ENCODE assay signal across 8 mouse cellular contexts in the genomic region with DNA sequence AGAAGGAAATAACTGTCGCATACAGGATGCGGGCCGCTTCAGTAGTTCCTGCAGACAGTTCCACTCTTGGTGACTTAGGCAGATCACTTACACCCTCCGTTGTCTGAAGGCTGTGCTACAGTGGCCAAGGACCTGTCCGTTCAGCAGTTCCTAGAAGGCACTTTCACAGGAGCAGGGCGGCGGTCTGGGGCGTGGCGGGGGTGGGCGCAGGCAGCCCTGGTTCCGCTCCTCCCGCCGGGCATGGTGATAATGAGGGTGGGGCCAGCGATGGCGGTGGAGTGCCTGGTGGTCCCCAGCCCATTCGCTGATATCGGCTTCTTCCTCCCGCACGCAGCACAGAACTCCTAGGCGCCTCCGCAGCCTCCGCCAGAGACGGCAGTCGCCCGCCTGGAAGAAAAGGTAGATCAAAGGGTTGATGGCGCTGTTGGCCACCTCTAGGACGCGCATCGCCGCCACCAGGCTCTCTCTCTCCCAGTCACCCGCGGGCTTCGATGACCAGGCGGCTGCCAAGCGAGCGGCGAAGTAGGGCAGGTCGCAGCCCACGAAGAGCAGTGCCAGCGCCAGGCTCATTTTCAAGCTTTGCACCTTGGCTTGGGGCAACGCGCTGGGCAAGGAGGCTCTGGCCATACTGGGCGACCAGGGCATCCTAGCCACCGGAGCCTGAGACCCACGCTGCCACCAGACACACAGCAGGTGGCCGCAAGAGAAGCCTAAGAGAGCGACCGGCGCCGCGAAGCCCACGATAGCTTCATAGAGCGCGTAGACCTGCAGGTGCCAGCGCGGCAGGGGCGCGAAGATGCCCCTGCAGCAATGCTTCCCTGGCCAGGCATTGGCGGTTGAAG. TPM values are rescaled to one million over a fixed set of nuclear protein-coding genes. Genes with fewer than 3 reads are reported as not detected.
DNase-seq lines count a peak whose midpoint lies in the region; ATAC-seq and TF ChIP-seq lines count a peak whose summit lies in the region.

No protein-coding gene starts in this region.

- no peaks in the 10 kb centered on the region for H3K9me3 ChIP-seq in neural tube, embryonic 15.5 days (replicated peaks)

- no peaks in the 10 kb centered on the region for H3K36me3 ChIP-seq in neural tube, embryonic 15.5 days

- peak; percentile 72 for ATAC-seq in erythroblast, adult 5-6 weeks (replicated peaks; ENCODE audit: low FRiP score, poor library complexity, severe bottlenecking)
- ATAC-seq in neural tube, embryonic 15.5 days (ENCODE audit: low FRiP score), result peak; percentile 87

- H3K4me1 ChIP-seq in lung, adult 2 months (ENCODE audit: control insufficient read depth, insufficient read depth, low read length), result peaks cover 7% of the 10 kb centered on the region
- peaks cover 17% of the 10 kb centered on the region for H3K4me1 ChIP-seq in neural tube, embryonic 15.5 days

- H3K4me3 ChIP-seq in layer of hippocampus, adult 2 months, result peak overlapping the region; percentile 75
- peak overlapping the region; percentile 40 for H3K4me3 ChIP-seq in lung, adult 2 months (replicated peaks; ENCODE audit: extremely low read depth, low read depth, low read length)
- peak overlapping the region; percentile 51 for H3K4me3 ChIP-seq in neural tube, embryonic 15.5 days (replicated peaks)

- 1% methylated on average over 59 of the region's 59 CpGs for WGBS in lung, adult 2 months
- WGBS in neural tube, embryonic 15.5 days, result under 1% methylated on average over 58 of the region's 59 CpGs

- TF ChIP-seq CTCF in brain, embryonic 14.5 days (IDR thresholded peaks at IDR 0.05; ENCODE audit: borderline replicate concordance, extremely low read depth, insufficient read depth, insufficient read length), result no peak
- no peak for TF ChIP-seq CTCF in layer of hippocampus, adult 2 months (conservative IDR thresholded peaks at IDR 0.05)
- no peak for TF ChIP-seq CTCF in lung, adult 2 months (IDR thresholded peaks at IDR 0.05; ENCODE audit: insufficient read depth, low read length)

- TF ChIP-seq POLR2A in brain, embryonic 14.5 days (IDR thresholded peaks at IDR 0.05; ENCODE audit: borderline replicate concordance, extremely low read depth, insufficient read depth, insufficient read length, poor library complexity, severe bottlenecking), result no peak
- TF ChIP-seq POLR2A in lung, adult 2 months (IDR thresholded peaks at IDR 0.05; ENCODE audit: borderline replicate concordance, extremely low read depth, low read depth, low read length), result no peak

- H3K4me2 ChIP-seq in neural tube, embryonic 15.5 days, result peak overlapping the region; percentile 85

- DNase-seq in CD4-positive, CD25-positive, alpha-beta regulatory T cell, adult 2 months (ENCODE audit: low read depth, low spot score), result peak; percentile 19
- DNase-seq in brain, embryonic 14.5 days (ENCODE audit: low read depth), result peak; percentile 66
- peak; percentile 6 for DNase-seq in heart, postnatal 4 days
- peak in 1 of 2 experiments; percentile 17 for DNase-seq in layer of hippocampus, adult 2 months (ENCODE audit: low spot score in 2 of 2)
- DNase-seq in lung, adult 2 months, result peak; percentile 5
- peak; percentile 68 for DNase-seq in yolk sac, embryonic 10.5 days (ENCODE audit: low spot score)

- H3K27me3 ChIP-seq in neural tube, embryonic 15.5 days (replicated peaks), result peaks cover 26% of the 10 kb centered on the region

- H3K9ac ChIP-seq in neural tube, embryonic 15.5 days (replicated peaks), result peak overlapping the region; percentile 44

- peak overlapping the region; percentile 87 for H3K27ac ChIP-seq in layer of hippocampus, adult 2 months
- peak overlapping the region; percentile 42 for H3K27ac ChIP-seq in neural tube, embryonic 15.5 days (replicated peaks)

RNA-seq across cellular contexts. Expression of a gene that starts 1.2 kb away (rescaled TPM):
- 0.95 and 1.0 TPM in 2 replicates for polyA plus RNA-seq in brain, embryonic 14.5 days (2012; rRNA removed)
- total RNA-seq in erythroblast, adult 5-6 weeks (2015; ENCODE audit: low replicate concordance), result not detected in 2 replicates
- total RNA-seq in erythroblast, adult 5-6 weeks (2017; ENCODE audit: low replicate concordance), result 0.28 TPM in 1 of 2 replicates, not detected in the other
- not detected for total RNA-seq in heart, postnatal 4 days (2021)
- 1 to 10 TPM; 1.6 to 2.2 TPM for total RNA-seq in layer of hippocampus, adult 2 months (2021)
- not detected in 2 replicates for polyA plus RNA-seq in lung, adult 2 months (2012; rRNA removed)
- polyA plus RNA-seq in neural tube, embryonic 15.5 days (2015; fragmentation: Nextera tagmentation; extraction: Ambion mirVana), result 4.7 and 4.9 TPM in 2 replicates

RNA-seq across cellular contexts. Expression of a gene that starts 37.1 kb away (rescaled TPM):
- polyA plus RNA-seq in brain, embryonic 14.5 days (2012; rRNA removed), result 10.8 TPM in 2 replicates
- total RNA-seq in erythroblast, adult 5-6 weeks (2015; ENCODE audit: low replicate concordance), result 10.9 and 38.2 TPM in 2 replicates
- 17.5 and 29.4 TPM in 2 replicates for total RNA-seq in erythroblast, adult 5-6 weeks (2017; ENCODE audit: low replicate concordance)
- 1 to 10 TPM; 8.1 to 9.3 TPM for total RNA-seq in heart, postnatal 4 days (2021)
- total RNA-seq in layer of hippocampus, adult 2 months (2021), result 10 to 100 TPM; 18.2 to 21.6 TPM
- polyA plus RNA-seq in lung, adult 2 months (2012; rRNA removed), result 3.7 and 5.7 TPM in 2 replicates
- 19.9 and 21.0 TPM in 2 replicates for polyA plus RNA-seq in neural tube, embryonic 15.5 days (2015; fragmentation: Nextera tagmentation; extraction: Ambion mirVana)

RNA-seq across cellular contexts. Expression of a gene that starts 42.8 kb away (rescaled TPM):
- polyA plus RNA-seq in brain, embryonic 14.5 days (2012; rRNA removed), result 3.9 and 4.0 TPM in 2 replicates
- 2.3 and 5.0 TPM in 2 replicates for total RNA-seq in erythroblast, adult 5-6 weeks (2015; ENCODE audit: low replicate concordance)
- 4.5 and 5.5 TPM in 2 replicates for total RNA-seq in erythroblast, adult 5-6 weeks (2017; ENCODE audit: low replicate concordance)
- total RNA-seq in heart, postnatal 4 days (2021), result 1 to 10 TPM; 2.8 to 3.1 TPM
- 1 to 10 TPM; 5.9 to 7.0 TPM for total RNA-seq in layer of hippocampus, adult 2 months (2021)
- 4.3 and 4.8 TPM in 2 replicates for polyA plus RNA-seq in lung, adult 2 months (2012; rRNA removed)
- 4.2 and 5.0 TPM in 2 replicates for polyA plus RNA-seq in neural tube, embryonic 15.5 days (2015; fragmentation: Nextera tagmentation; extraction: Ambion mirVana)

RNA-seq across cellular contexts. Expression of a gene that starts 42.9 kb away (rescaled TPM):
- 12.9 and 13.2 TPM in 2 replicates for polyA plus RNA-seq in brain, embryonic 14.5 days (2012; rRNA removed)
- 2.3 and 5.0 TPM in 2 replicates for total RNA-seq in erythroblast, adult 5-6 weeks (2015; ENCODE audit: low replicate concordance)
- total RNA-seq in erythroblast, adult 5-6 weeks (2017; ENCODE audit: low replicate concordance), result 4.9 and 10.0 TPM in 2 replicates
- total RNA-seq in heart, postnatal 4 days (2021), result 10 to 100 TPM; 12.4 to 13.8 TPM
- 10 to 100 TPM; 19.8 to 22.2 TPM for total RNA-seq in layer of hippocampus, adult 2 months (2021)
- 5.1 and 8.4 TPM in 2 replicates for polyA plus RNA-seq in lung, adult 2 months (2012; rRNA removed)
- 9.0 and 9.1 TPM in 2 replicates for polyA plus RNA-seq in neural tube, embryonic 15.5 days (2015; fragmentation: Nextera tagmentation; extraction: Ambion mirVana)
